Mouse (Mus musculus) lung, adult 2 months (tissue): ENCODE measurements around the gene Skap1. TPM values are rescaled to one million over a fixed set of nuclear protein-coding genes. Genes with fewer than 3 reads are reported as not detected.

Source experiments
- DNase-seq: peaks from one replicate; pipeline ENCODE4 v3.0.0; 2022
- H3K4me1 ChIP-seq: fragments of 200-500 bp; 2 replicates; pipeline ENCODE4 v1.6.1; 2011; ENCODE audit warnings: low read length; ENCODE audit not compliant: control insufficient read depth, insufficient read depth
- H3K4me3 ChIP-seq: fragments of 200-500 bp; replicated peaks from 2 replicates; pipeline ENCODE3; 2011; ENCODE audit warnings: low read depth, mild to moderate bottlenecking, control low read depth, low read length; ENCODE audit errors: extremely low read depth
- CTCF ChIP-seq: fragments of 200-500 bp; IDR thresholded peaks from 2 replicates; pipeline ENCODE4 v1.5.1; 2011; ENCODE audit warnings: mild to moderate bottlenecking, low read length, control low read depth; ENCODE audit not compliant: insufficient read depth
- POLR2A ChIP-seq: fragments of 200-500 bp; IDR thresholded peaks from 2 replicates; pipeline ENCODE4 v1.6.1; 2011; ENCODE audit warnings: low read depth, mild to moderate bottlenecking, control low read depth, low read length, borderline replicate concordance; ENCODE audit errors: extremely low read depth
- WGBS: fragments of 180-500 bp; shearing (Covaris S2); methylation state at CpG from one replicate; pipeline ENCODE4 v1.1.7; 2018; 5-methylcytosine and 5-hydroxymethylcytosine counted together
- polyA plus RNA-seq: library from polyadenylated mRNA; depleted of rRNA; stranded (reverse); fragments of >200 nt; gene quantifications from 2 replicates; pipeline ENCODE4 v1.2.3, GENCODE M21; 2012

The Skap1 gene
- polyA plus RNA-seq, 1 experiment: 2.2 TPM

- no peak for TF ChIP-seq CTCF
- no peak for TF ChIP-seq POLR2A
- Histone ChIP-seq H3K4me3 (peak overlapping the region; percentile 9), H3K4me1 (peaks cover 2% of the 10 kb centered on the region; the same call in 1 of the 2 replicates)
- DNase-seq: no peak
- whole genome bisulfite sequencing: 31% methylated on average over 5 of the region's 5 CpGs
Measured at GRCm38 (mm10) chr11:96619576-96619975, 155.2 kb downstream of the Skap1 start.

- Histone ChIP-seq H3K4me1 (peaks cover 2% of the 10 kb centered on the region; the same call in 1 of the 2 replicates), H3K4me3 (peak overlapping the region; percentile 9)
- WGBS: 37% methylated on average over 7 of the region's 7 CpGs
- DNase-seq: no peak
- TF ChIP-seq CTCF: no peak
- TF ChIP-seq POLR2A: no peak
Measured at GRCm38 (mm10) chr11:96620006-96620405, 155.6 kb downstream of the Skap1 start.

- 58% methylated on average over 11 of the region's 11 CpGs for WGBS
- DNase-seq: no peak
- peaks cover 2% of the 10 kb centered on the region; the same call in 1 of the 2 replicates for H3K4me1 ChIP-seq
- no peak for TF ChIP-seq POLR2A
- TF ChIP-seq CTCF: no peak
- H3K4me3 ChIP-seq: no peak overlapping the region
Measured at GRCm38 (mm10) chr11:96620660-96621059, 156.3 kb downstream of the Skap1 start.

- peak; percentile 92 for TF ChIP-seq CTCF
- no peak for TF ChIP-seq POLR2A
- WGBS: 19% methylated on average over 4 of the region's 4 CpGs
- Histone ChIP-seq H3K4me1 (peaks cover 2% of the 10 kb centered on the region; the same call in 1 of the 2 replicates), H3K4me3 (no peak overlapping the region)
- peak; percentile 69 for DNase-seq
Measured at GRCm38 (mm10) chr11:96621167-96621566, 156.8 kb downstream of the Skap1 start.

GRCm38 (mm10) chr11:96622782-96623181 lies 158.4 kb downstream of the Skap1 start:
- peak; percentile 54 for TF ChIP-seq CTCF
- no peak for TF ChIP-seq POLR2A
- 25% methylated on average over 9 of the region's 9 CpGs for WGBS
- Histone ChIP-seq H3K4me1 (peaks cover 2% of the 10 kb centered on the region; the same call in 1 of the 2 replicates), H3K4me3 (no peak overlapping the region)
- peak; percentile 27 for DNase-seq

- Histone ChIP-seq H3K4me1 (peaks cover 2% of the 10 kb centered on the region; the same call in 1 of the 2 replicates), H3K4me3 (no peak overlapping the region)
- no peak for TF ChIP-seq POLR2A
- TF ChIP-seq CTCF: no peak
- no peak for DNase-seq
- 44% methylated on average over 4 of the region's 4 CpGs for WGBS
Measured at GRCm38 (mm10) chr11:96624436-96624835, 160.0 kb downstream of the Skap1 start.

GRCm38 (mm10) chr11:96629775-96630174 lies 165.4 kb downstream of the Skap1 start:
- 61% methylated on average over 9 of the region's 9 CpGs for WGBS
- no peak for DNase-seq
- no peak for TF ChIP-seq CTCF
- TF ChIP-seq POLR2A: no peak
- no peaks in the 10 kb centered on the region for H3K4me1 ChIP-seq
- H3K4me3 ChIP-seq: no peak overlapping the region

- no peak overlapping the region for H3K4me3 ChIP-seq
- TF ChIP-seq CTCF: no peak
- TF ChIP-seq POLR2A: no peak
- 67% methylated on average over 3 of the region's 3 CpGs for WGBS
- DNase-seq: no peak
- no peaks in the 10 kb centered on the region for H3K4me1 ChIP-seq
Measured at GRCm38 (mm10) chr11:96631521-96631920, 167.1 kb downstream of the Skap1 start.

GRCm38 (mm10) chr11:96637927-96638326 lies 173.5 kb downstream of the Skap1 start:
- 41% methylated on average over 7 of the region's 7 CpGs for WGBS
- no peak for DNase-seq
- no peak for TF ChIP-seq CTCF
- no peak for TF ChIP-seq POLR2A
- H3K4me1 ChIP-seq: no peaks in the 10 kb centered on the region
- no peak overlapping the region for H3K4me3 ChIP-seq

GRCm38 (mm10) chr11:96639805-96640204 lies 175.4 kb downstream of the Skap1 start:
- no peak for DNase-seq
- no peaks in the 10 kb centered on the region for H3K4me1 ChIP-seq
- H3K4me3 ChIP-seq: no peak overlapping the region
- TF ChIP-seq POLR2A (no peak), CTCF (no peak)
- 67% methylated on average over 5 of the region's 5 CpGs for WGBS
